Comparison of ENCODE assay signal across 7 mouse cellular contexts in the genomic region with DNA sequence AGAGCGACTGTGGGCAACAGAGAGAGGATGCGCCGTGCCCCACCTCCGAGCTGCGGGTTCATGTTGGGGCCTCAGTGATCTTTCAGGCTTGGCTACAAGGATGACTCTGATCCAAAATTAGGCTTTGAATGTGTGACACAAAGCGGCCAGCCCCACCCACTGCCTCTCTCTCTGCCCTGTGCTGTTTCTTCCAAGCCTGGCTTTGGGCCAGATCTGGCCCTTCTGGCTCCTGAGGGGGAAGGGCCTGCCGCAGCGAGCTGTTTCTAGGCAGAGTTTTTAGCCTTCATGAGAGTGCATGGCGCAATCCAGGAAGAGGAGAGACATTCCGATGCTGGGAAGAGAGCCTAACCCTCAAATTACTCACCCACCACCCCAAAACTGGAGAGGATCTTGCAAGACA.
DNase-seq lines count a peak whose midpoint lies in the region; ATAC-seq lines count a peak whose summit lies in the region.

No protein-coding gene starts in this region.

- ATAC-seq in hindbrain, embryonic 14.5 days (ENCODE audit: low FRiP score): peak; percentile 67; the same call in 1 of the 2 replicates
- ATAC-seq in limb, embryonic 13.5 days (ENCODE audit: low FRiP score, low read depth): peak; percentile 67
- no peak; the same call in 1 of the 2 replicates for ATAC-seq in midbrain, embryonic 16.5 days

- WGBS in hindbrain, embryonic 14.5 days: 20% methylated on average over 10 of the region's 10 CpGs
- WGBS in limb, embryonic 13.5 days: 40% methylated on average over 10 of the region's 10 CpGs
- 28% methylated on average over 10 of the region's 10 CpGs for WGBS in midbrain, embryonic 16.5 days

- H3K36me3 ChIP-seq in hindbrain, embryonic 14.5 days (replicated peaks; ENCODE audit: control insufficient read depth, insufficient read depth): no peaks in the 10 kb centered on the region
- H3K36me3 ChIP-seq in limb, embryonic 13.5 days: no peaks in the 10 kb centered on the region
- H3K36me3 ChIP-seq in midbrain, embryonic 16.5 days (ENCODE audit: control insufficient read depth, insufficient read depth, low read length): no peaks in the 10 kb centered on the region

- no peak overlapping the region for H3K4me3 ChIP-seq in hindbrain, embryonic 14.5 days (replicated peaks; ENCODE audit: low read length)
- H3K4me3 ChIP-seq in limb, embryonic 13.5 days: no peak overlapping the region
- H3K4me3 ChIP-seq in midbrain, embryonic 16.5 days (ENCODE audit: low read depth, low read length): no peak overlapping the region

- 0 out of 2 replicates have a peak, but pooled peaks cover 3% of the 10 kb centered on the region for H3K27me3 ChIP-seq in hindbrain, embryonic 14.5 days (ENCODE audit: control insufficient read depth, insufficient read depth, low read length)
- H3K27me3 ChIP-seq in limb, embryonic 13.5 days: no peaks in the 10 kb centered on the region
- H3K27me3 ChIP-seq in midbrain, embryonic 16.5 days (ENCODE audit: control insufficient read depth, insufficient read depth, low read depth, low read length): no peaks in the 10 kb centered on the region

- peak overlapping the region; percentile 90 for H3K27ac ChIP-seq in hindbrain, embryonic 14.5 days
- H3K27ac ChIP-seq in limb, embryonic 13.5 days: peak overlapping the region; percentile 91
- H3K27ac ChIP-seq in midbrain, embryonic 16.5 days (ENCODE audit: low read length): peak overlapping the region; percentile 86

- no peaks in the 10 kb centered on the region for H3K9me3 ChIP-seq in hindbrain, embryonic 14.5 days (ENCODE audit: control insufficient read depth, low read length)
- no peaks in the 10 kb centered on the region for H3K9me3 ChIP-seq in limb, embryonic 13.5 days
- H3K9me3 ChIP-seq in midbrain, embryonic 16.5 days (replicated peaks; ENCODE audit: control insufficient read depth, low read length, poor library complexity, severe bottlenecking): no peaks in the 10 kb centered on the region

- H3K4me1 ChIP-seq in hindbrain, embryonic 14.5 days (replicated peaks; ENCODE audit: control insufficient read depth, insufficient read depth, low read length): peaks cover 27% of the 10 kb centered on the region
- H3K4me1 ChIP-seq in limb, embryonic 13.5 days: peaks cover 47% of the 10 kb centered on the region
- H3K4me1 ChIP-seq in midbrain, embryonic 16.5 days (ENCODE audit: control insufficient read depth, insufficient read depth, low read length): peaks cover 23% of the 10 kb centered on the region

- DNase-seq in adrenal gland, postnatal 10 days: peak; percentile 89
- peak; percentile 89 to 94 for DNase-seq in cerebellum, postnatal 25 days
- peak; percentile 69 to 74 for DNase-seq in gastrocnemius, adult 8-10 months (ENCODE audit: low spot score in 2 of 2)
- DNase-seq in hindbrain, embryonic 14.5 days (ENCODE audit: low spot score): peak; percentile 77
- DNase-seq in testis, postnatal 14 days (ENCODE audit: low spot score): peak; percentile 35

- H3K9ac ChIP-seq in hindbrain, embryonic 14.5 days: no peak overlapping the region
- H3K9ac ChIP-seq in limb, embryonic 13.5 days: no peak overlapping the region
- no peak overlapping the region for H3K9ac ChIP-seq in midbrain, embryonic 16.5 days (ENCODE audit: low read depth, low read length)

- H3K4me2 ChIP-seq in hindbrain, embryonic 14.5 days (replicated peaks): 0 out of 2 replicates have a peak overlapping the region, but pooled peaks have one; percentile 41
- peak overlapping the region; percentile 55; the same call in 1 of the 2 replicates for H3K4me2 ChIP-seq in limb, embryonic 13.5 days (replicated peaks)
- no peak overlapping the region for H3K4me2 ChIP-seq in midbrain, embryonic 16.5 days (ENCODE audit: low read length)

Comparison
In these comparisons a context has a peak if more than half of its experiments do, and no peak if none do; other contexts are left out.
1. DNase-seq: peak in every context shown above with its lines; median percentile 92 in cerebellum, postnatal 25 days; 89 in adrenal gland, postnatal 10 days; 77 in hindbrain, embryonic 14.5 days; 72 in gastrocnemius, adult 8-10 months; 35 in testis, postnatal 14 days.